Mouse (Mus musculus) right cerebral cortex, postnatal 10 days (tissue): ENCODE results near the gene Usp28.

Experiments
- DNase-seq, 2 experiments: peaks; one replicate each; pipeline ENCODE4 v3.0.0; 2021; ENCODE audit warnings: low spot score in 2 of 2

Gene Usp28

GRCm38 (mm10) chr9:49021289-49021688 is 36.1 kb downstream of the Usp28 start:
- no peak for DNase-seq

GRCm38 (mm10) chr9:49023956-49024355 is 38.8 kb downstream of the Usp28 start:
- DNase-seq: no peak

- no peak for DNase-seq
These were observed 39.4 kb downstream of the Usp28 start for GRCm38 (mm10) chr9:49024529-49024928.

- peak in 1 of 2 experiments; percentile 34 for DNase-seq
These were observed 49.6 kb downstream of the Usp28 start for GRCm38 (mm10) chr9:49034764-49035163.

GRCm38 (mm10) chr9:49050901-49051300 is 65.7 kb downstream of the Usp28 start:
- no peak for DNase-seq

- peak; percentile 73 to 76 for DNase-seq
These were observed 66.2 kb downstream of the Usp28 start for GRCm38 (mm10) chr9:49051349-49051748.

- no peak for DNase-seq
These were observed 68.9 kb downstream of the Usp28 start for GRCm38 (mm10) chr9:49054028-49054427.

- DNase-seq: peak; percentile 96 to 97
These were observed 70.4 kb downstream of the Usp28 start, which contains the start of gene Zw10 for GRCm38 (mm10) chr9:49055333-49056205. Zw10 (plus strand) TSS chr9:49055613.

GRCm38 (mm10) chr9:49076847-49077246 is 91.7 kb downstream of the Usp28 start:
- DNase-seq: no peak

GRCm38 (mm10) chr9:49081107-49081506 is 95.9 kb downstream of the Usp28 start, which contains the start of gene Tmprss5:
Tmprss5 (plus strand) TSS chr9:49081260.
- DNase-seq: no peak

- DNase-seq: peak; percentile 81 to 87
These were observed 96.4 kb downstream of the Usp28 start for GRCm38 (mm10) chr9:49081561-49081960.

GRCm38 (mm10) chr9:49087317-49087716 is 102.1 kb downstream of the Usp28 start:
- DNase-seq: no peak
